Mouse (Mus musculus): ENCODE data around the gene Dram1. TPM values are rescaled to one million over a fixed set of nuclear protein-coding genes. Genes with fewer than 3 reads are reported as not detected.

Dram1 gene
- polyA plus RNA-seq, 1 experiment = 8.4 TPM

DNA sequence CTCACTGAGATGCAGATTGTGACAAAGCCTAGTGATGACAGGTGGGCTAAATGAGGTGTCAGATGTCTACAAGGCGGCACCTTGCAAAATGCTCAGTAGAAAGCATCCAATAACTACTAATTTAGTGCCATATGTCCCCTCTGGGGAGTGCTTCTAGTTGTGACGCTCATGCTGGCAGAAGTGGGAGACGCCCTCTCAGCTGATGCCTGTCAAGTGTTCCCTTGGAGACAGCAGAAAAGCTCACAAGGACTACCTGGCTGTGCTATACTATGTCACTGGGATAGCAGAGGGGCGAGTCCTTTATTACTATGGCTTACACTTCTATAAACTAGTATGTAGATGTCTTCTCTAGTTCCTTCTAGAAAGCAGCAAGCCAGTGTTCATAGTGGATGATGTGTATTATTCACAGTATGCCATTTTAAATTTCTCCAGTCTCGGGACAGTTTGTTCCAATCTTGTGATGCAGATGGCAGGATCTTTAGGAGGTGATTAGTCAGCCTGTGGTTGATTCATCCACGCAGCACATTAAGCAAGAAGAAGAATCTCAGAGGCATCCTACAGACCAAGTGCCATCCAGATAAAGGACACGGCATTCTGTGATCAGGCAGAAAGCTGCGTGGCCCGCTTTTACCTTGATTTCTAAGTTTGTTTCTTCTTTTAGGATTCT lies 13.4 kb upstream of the Dram1 start:
- no peak for TF ChIP-seq CTCF (IDR thresholded peaks at IDR 0.05; ENCODE audit: control insufficient read depth, insufficient read depth, low read length)
- no peak for TF ChIP-seq POLR2A (IDR thresholded peaks at IDR 0.05; ENCODE audit: borderline replicate concordance, control insufficient read depth, low read depth, low read length)
- Histone ChIP-seq H3K27ac (ENCODE audit: control insufficient read depth, insufficient read depth, low read depth, low read length, poor library complexity) (no peak overlapping the region), H3K4me3 (replicated peaks; ENCODE audit: control insufficient read depth, low read depth, low read length) (no peak overlapping the region), H3K4me1 (ENCODE audit: control insufficient read depth, insufficient read depth, low read length) (peaks cover 6% of the 10 kb centered on the region; the same call in 1 of the 2 replicates)
- WGBS = 74% methylated on average over 9 of the region's 9 CpGs

GRCm38 (mm10) chr10:88391495-88391894 lies 12.6 kb upstream of the Dram1 start:
- TF ChIP-seq POLR2A (IDR thresholded peaks at IDR 0.05; ENCODE audit: borderline replicate concordance, control insufficient read depth, low read depth, low read length) (no peak), CTCF (IDR thresholded peaks at IDR 0.05; ENCODE audit: control insufficient read depth, insufficient read depth, low read length) (no peak)
- 85% methylated on average over 9 of the region's 9 CpGs for WGBS
- no peak overlapping the region for H3K4me3 ChIP-seq (replicated peaks; ENCODE audit: control insufficient read depth, low read depth, low read length)

DNA sequence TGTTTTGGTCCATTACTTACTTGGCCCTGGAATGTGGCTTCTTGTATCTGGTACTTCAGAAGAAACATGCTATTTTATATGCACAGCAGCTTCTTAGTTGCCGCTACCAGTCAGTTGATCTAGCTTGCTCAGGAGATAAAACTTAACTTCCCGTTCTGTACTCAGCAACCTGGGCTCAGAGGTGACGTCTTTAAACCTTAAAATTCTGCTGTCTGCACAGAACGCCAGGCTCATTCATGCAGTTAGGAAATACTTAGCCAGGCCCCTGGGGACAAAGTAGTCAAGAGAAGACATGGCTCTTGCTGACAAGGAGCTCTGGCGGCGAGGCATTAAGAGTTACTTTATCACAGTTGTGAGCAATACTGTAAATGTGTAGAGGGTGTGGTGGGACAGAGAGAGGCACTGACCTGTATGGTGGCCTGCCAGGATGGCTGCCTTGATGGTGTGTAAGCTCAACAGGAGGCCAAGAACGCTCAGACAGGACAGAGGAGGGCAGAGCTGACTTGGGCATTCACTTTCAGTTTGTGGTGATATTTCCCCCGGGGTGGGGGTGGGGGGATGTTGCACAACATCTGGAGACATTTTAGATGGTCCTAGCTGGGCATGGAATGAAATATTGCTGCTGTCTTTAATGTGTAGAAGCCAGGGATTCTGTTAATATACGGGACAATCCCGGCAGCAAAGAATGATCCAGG lies 11.4 kb upstream of the Dram1 start:
- no peak for TF ChIP-seq POLR2A (IDR thresholded peaks at IDR 0.05; ENCODE audit: borderline replicate concordance, control insufficient read depth, low read depth, low read length)
- TF ChIP-seq CTCF (IDR thresholded peaks at IDR 0.05; ENCODE audit: control insufficient read depth, insufficient read depth, low read length) = no peak
- Histone ChIP-seq H3K27ac (ENCODE audit: control insufficient read depth, insufficient read depth, low read depth, low read length, poor library complexity) (peak overlapping the region; percentile 81), H3K4me1 (ENCODE audit: control insufficient read depth, insufficient read depth, low read length) (peaks cover 8% of the 10 kb centered on the region), H3K4me3 (replicated peaks; ENCODE audit: control insufficient read depth, low read depth, low read length) (peak overlapping the region; percentile 72)
- 9% methylated on average over 10 of the region's 10 CpGs for WGBS

More at GRCm38 (mm10) chr10:88391495-88391894, 12.6 kb upstream of the Dram1 start:
- no peak overlapping the region for H3K27ac ChIP-seq (ENCODE audit: control insufficient read depth, insufficient read depth, low read depth, low read length, poor library complexity)
- peaks cover 6% of the 10 kb centered on the region; the same call in 1 of the 2 replicates for H3K4me1 ChIP-seq (ENCODE audit: control insufficient read depth, insufficient read depth, low read length)

DNA sequence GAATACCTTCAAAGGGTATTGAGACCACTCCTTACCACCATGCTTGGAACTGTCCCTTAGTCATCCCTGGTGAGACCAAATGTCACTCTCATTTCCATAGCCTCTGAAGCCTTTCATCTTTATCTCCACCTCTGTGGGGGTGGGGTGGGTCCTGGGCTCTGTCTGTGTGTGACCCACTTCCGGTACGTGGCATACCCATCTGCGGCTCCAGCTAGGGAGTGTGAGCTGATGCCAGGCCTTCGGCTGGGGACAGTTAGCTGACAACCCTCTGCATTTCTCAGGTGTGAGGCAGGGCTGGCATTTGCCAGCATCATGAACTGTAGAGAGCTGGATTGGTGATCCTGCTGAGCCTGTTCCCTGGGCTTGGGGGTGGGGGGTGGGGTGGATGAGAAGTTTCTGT lies 10.7 kb upstream of the Dram1 start:
- whole genome bisulfite sequencing = 3% methylated on average over 4 of the region's 4 CpGs
- Histone ChIP-seq H3K4me3 (replicated peaks; ENCODE audit: control insufficient read depth, low read depth, low read length) (no peak overlapping the region), H3K27ac (ENCODE audit: control insufficient read depth, insufficient read depth, low read depth, low read length, poor library complexity) (peak overlapping the region; percentile 81), H3K4me1 (ENCODE audit: control insufficient read depth, insufficient read depth, low read length) (peaks cover 9% of the 10 kb centered on the region)
- TF ChIP-seq CTCF (IDR thresholded peaks at IDR 0.05; ENCODE audit: control insufficient read depth, insufficient read depth, low read length) (no peak), POLR2A (IDR thresholded peaks at IDR 0.05; ENCODE audit: borderline replicate concordance, control insufficient read depth, low read depth, low read length) (no peak)

DNA sequence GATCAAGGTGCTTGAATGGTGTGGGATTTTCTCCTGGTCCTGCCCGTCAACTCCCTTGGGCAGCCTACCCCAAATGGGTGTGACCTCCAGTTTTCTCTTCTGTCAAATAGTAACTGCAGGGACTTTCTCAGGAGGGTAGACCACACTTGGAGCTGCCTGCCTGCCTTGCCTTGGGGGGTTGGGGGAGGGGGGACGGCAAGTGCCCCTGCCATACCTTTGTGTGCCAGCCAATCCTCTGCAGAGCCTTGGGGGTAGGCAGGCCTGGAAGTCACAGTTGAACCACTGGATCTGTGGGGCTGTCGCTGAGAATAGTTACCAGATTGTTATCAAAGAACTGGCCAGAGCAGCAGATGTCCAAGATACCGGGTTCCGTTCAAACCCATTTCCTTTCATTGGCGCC lies 7.4 kb upstream of the Dram1 start:
- no peak for TF ChIP-seq CTCF (IDR thresholded peaks at IDR 0.05; ENCODE audit: control insufficient read depth, insufficient read depth, low read length)
- no peak for TF ChIP-seq POLR2A (IDR thresholded peaks at IDR 0.05; ENCODE audit: borderline replicate concordance, control insufficient read depth, low read depth, low read length)
- peaks cover 12% of the 10 kb centered on the region for H3K4me1 ChIP-seq (ENCODE audit: control insufficient read depth, insufficient read depth, low read length)
- WGBS = 37% methylated on average over 6 of the region's 6 CpGs
- H3K4me3 ChIP-seq (replicated peaks; ENCODE audit: control insufficient read depth, low read depth, low read length) = no peak overlapping the region
- no peak overlapping the region for H3K27ac ChIP-seq (ENCODE audit: control insufficient read depth, insufficient read depth, low read depth, low read length, poor library complexity)

GRCm38 (mm10) chr10:88385758-88386157 lies 6.9 kb upstream of the Dram1 start:
- Histone ChIP-seq H3K4me1 (ENCODE audit: control insufficient read depth, insufficient read depth, low read length) (peaks cover 12% of the 10 kb centered on the region), H3K27ac (ENCODE audit: control insufficient read depth, insufficient read depth, low read depth, low read length, poor library complexity) (no peak overlapping the region), H3K4me3 (replicated peaks; ENCODE audit: control insufficient read depth, low read depth, low read length) (no peak overlapping the region)
- WGBS = 20% methylated on average over 6 of the region's 6 CpGs
- TF ChIP-seq CTCF (IDR thresholded peaks at IDR 0.05; ENCODE audit: control insufficient read depth, insufficient read depth, low read length) (no peak), POLR2A (IDR thresholded peaks at IDR 0.05; ENCODE audit: borderline replicate concordance, control insufficient read depth, low read depth, low read length) (no peak)

GRCm38 (mm10) chr10:88385290-88385689 lies 6.4 kb upstream of the Dram1 start:
- peaks cover 13% of the 10 kb centered on the region for H3K4me1 ChIP-seq (ENCODE audit: control insufficient read depth, insufficient read depth, low read length)
- no peak for TF ChIP-seq CTCF (IDR thresholded peaks at IDR 0.05; ENCODE audit: control insufficient read depth, insufficient read depth, low read length)
- TF ChIP-seq POLR2A (IDR thresholded peaks at IDR 0.05; ENCODE audit: borderline replicate concordance, control insufficient read depth, low read depth, low read length) = no peak
- WGBS = 64% methylated on average over 11 of the region's 11 CpGs
- no peak overlapping the region for H3K4me3 ChIP-seq (replicated peaks; ENCODE audit: control insufficient read depth, low read depth, low read length)
- no peak overlapping the region for H3K27ac ChIP-seq (ENCODE audit: control insufficient read depth, insufficient read depth, low read depth, low read length, poor library complexity)

GRCm38 (mm10) chr10:88384081-88384480 lies 5.2 kb upstream of the Dram1 start:
- H3K4me1 ChIP-seq (ENCODE audit: control insufficient read depth, insufficient read depth, low read length) = peaks cover 11% of the 10 kb centered on the region
- H3K27ac ChIP-seq (ENCODE audit: control insufficient read depth, insufficient read depth, low read depth, low read length, poor library complexity) = no peak overlapping the region
- H3K4me3 ChIP-seq (replicated peaks; ENCODE audit: control insufficient read depth, low read depth, low read length) = no peak overlapping the region
- 11% methylated on average over 5 of the region's 5 CpGs for WGBS
- TF ChIP-seq CTCF (IDR thresholded peaks at IDR 0.05; ENCODE audit: control insufficient read depth, insufficient read depth, low read length) (no peak), POLR2A (IDR thresholded peaks at IDR 0.05; ENCODE audit: borderline replicate concordance, control insufficient read depth, low read depth, low read length) (no peak)

Measured in bone marrow, adult 2 months (tissue).